Mouse (Mus musculus) heart, embryonic 15.5 days (tissue): ENCODE measurements around the gene Mpi. TPM values are rescaled to one million over a fixed set of nuclear protein-coding genes. Genes with fewer than 3 reads are reported as not detected.

Source experiments
- ATAC-seq: fragments of 200-750 bp; cut with Nextera tagmentation; replicated peaks from 2 replicates; pipeline ENCODE4 v1.8.0; 2017; ENCODE audit warnings: low read depth, moderate TSS enrichment; ENCODE audit not compliant: insufficient number of reproducible peaks, insufficient read depth, low FRiP score
- H3K27ac ChIP-seq: fragments of 300-500 bp; sonication (generic); 2 replicates; pipeline ENCODE4 v1.5.1; 2015; ENCODE audit warnings: mild to moderate bottlenecking, inconsistent platforms
- H3K27me3 ChIP-seq: fragments of 300-500 bp; sonication (generic); 2 replicates; pipeline ENCODE4 v1.6.1; 2015; ENCODE audit warnings: inconsistent platforms
- H3K36me3 ChIP-seq: fragments of 300-500 bp; sonication (generic); 2 replicates; pipeline ENCODE4 v1.6.1; 2015; ENCODE audit warnings: mild to moderate bottlenecking, inconsistent platforms
- H3K4me1 ChIP-seq: fragments of 300-500 bp; sonication (generic); replicated peaks from 2 replicates; pipeline ENCODE4 v1.6.1; 2015; ENCODE audit warnings: inconsistent platforms
- H3K4me2 ChIP-seq: fragments of 300-500 bp; sonication (generic); 2 replicates; pipeline ENCODE4 v1.6.1; 2015; ENCODE audit warnings: inconsistent platforms, mild to moderate bottlenecking, moderate library complexity
- H3K4me3 ChIP-seq: fragments of 300-500 bp; sonication (generic); 2 replicates; pipeline ENCODE4 v1.5.1; 2015; ENCODE audit warnings: mild to moderate bottlenecking, inconsistent platforms
- H3K9ac ChIP-seq: fragments of 300-500 bp; sonication (generic); 2 replicates; pipeline ENCODE4 v1.6.1; 2015; ENCODE audit warnings: mild to moderate bottlenecking, inconsistent platforms
- H3K9me3 ChIP-seq: fragments of 300-500 bp; sonication (generic); replicated peaks from 2 replicates; pipeline ENCODE4 v1.6.1; 2016; ENCODE audit warnings: inconsistent platforms
- whole genome bisulfite sequencing: fragments of 180-500 bp; shearing (Covaris S2); methylation state at CpG from one replicate; pipeline ENCODE4 v1.1.7; 2015; ENCODE audit warnings: mixed read lengths; 5-methylcytosine and 5-hydroxymethylcytosine counted together
- polyA plus RNA-seq: library from polyadenylated mRNA; unstranded; fragments of >200 nt; fragmentation: Nextera tagmentation; extraction: Ambion mirVana; gene quantifications from 2 replicates; pipeline ENCODE4 v1.2.1, GENCODE M21; 2015

Mpi gene
- polyA plus RNA-seq, 1 experiment from 2014 or later = 75.2 TPM

- H3K27me3 ChIP-seq = no peaks in the 10 kb centered on the region
- peak within 1 kb of the TSS; percentile 81 for H3K9ac ChIP-seq
- H3K27ac ChIP-seq = peak within 1 kb of the TSS; percentile 87
- H3K4me3 ChIP-seq = peak within 1 kb of the TSS; percentile 78
- peaks cover 25% of the 10 kb centered on the region for H3K4me1 ChIP-seq
- ATAC-seq = peak; percentile 83
- H3K4me2 ChIP-seq = peak within 1 kb of the TSS; percentile 85
- no peaks in the 10 kb centered on the region for H3K9me3 ChIP-seq
- WGBS = under 1% methylated on average over 58 of the region's 58 CpGs
- H3K36me3 ChIP-seq = peaks cover 21% of the 10 kb centered on the region; the same call in 1 of the 2 replicates
Observed at GRCm38 (mm10) chr9:57589224-57590126, 36.9 kb upstream of the Mpi start, which contains the start of gene Ulk3. Gene Ulk3, plus strand, starts transcription at chr9:57589452.

GRCm38 (mm10) chr9:57584991-57585390, 32.4 kb upstream of the Mpi start:
- Histone ChIP-seq H3K4me2 (no peak overlapping the region), H3K36me3 (peaks cover 45% of the 10 kb centered on the region), H3K27ac (no peak overlapping the region), H3K9ac (no peak overlapping the region), H3K4me1 (peaks cover 12% of the 10 kb centered on the region), H3K4me3 (no peak overlapping the region), H3K27me3 (no peaks in the 10 kb centered on the region), H3K9me3 (no peaks in the 10 kb centered on the region)
- no peak for ATAC-seq
- WGBS = 88% methylated on average over 3 of the region's 3 CpGs

GRCm38 (mm10) chr9:57577144-57577849, 24.7 kb upstream of the Mpi start:
- Histone ChIP-seq H3K4me3 (no peak overlapping the region), H3K9ac (no peak overlapping the region), H3K4me1 (no peaks in the 10 kb centered on the region), H3K9me3 (no peaks in the 10 kb centered on the region), H3K27me3 (no peaks in the 10 kb centered on the region), H3K36me3 (peaks cover 32% of the 10 kb centered on the region), H3K27ac (no peak overlapping the region), H3K4me2 (no peak overlapping the region)
- no peak for ATAC-seq
- 72% methylated on average over 6 of the region's 6 CpGs for WGBS

GRCm38 (mm10) chr9:57575577-57575976, 23.0 kb upstream of the Mpi start:
- Histone ChIP-seq H3K4me1 (no peaks in the 10 kb centered on the region), H3K36me3 (peaks cover 24% of the 10 kb centered on the region), H3K4me2 (no peak overlapping the region), H3K4me3 (no peak overlapping the region), H3K27me3 (no peaks in the 10 kb centered on the region), H3K9me3 (no peaks in the 10 kb centered on the region), H3K9ac (no peak overlapping the region), H3K27ac (no peak overlapping the region)
- ATAC-seq = no peak
- 61% methylated on average over 3 of the region's 3 CpGs for WGBS

GRCm38 (mm10) chr9:57574397-57574796, 21.8 kb upstream of the Mpi start:
- ATAC-seq = no peak
- Histone ChIP-seq H3K4me1 (no peaks in the 10 kb centered on the region), H3K27me3 (no peaks in the 10 kb centered on the region), H3K4me2 (no peak overlapping the region), H3K4me3 (no peak overlapping the region), H3K9me3 (no peaks in the 10 kb centered on the region), H3K9ac (no peak overlapping the region), H3K27ac (no peak overlapping the region), H3K36me3 (peaks cover 23% of the 10 kb centered on the region; the same call in 1 of the 2 replicates)

GRCm38 (mm10) chr9:57568500-57568899, 15.9 kb upstream of the Mpi start:
- H3K27ac ChIP-seq = no peak overlapping the region
- H3K9ac ChIP-seq = no peak overlapping the region
- H3K27me3 ChIP-seq = no peaks in the 10 kb centered on the region
- peaks cover 21% of the 10 kb centered on the region; the same call in 1 of the 2 replicates for H3K36me3 ChIP-seq
- H3K4me3 ChIP-seq = no peak overlapping the region
- ATAC-seq = no peak
- no peak overlapping the region for H3K4me2 ChIP-seq
- peaks cover 21% of the 10 kb centered on the region for H3K4me1 ChIP-seq
- 78% methylated on average over 6 of the region's 6 CpGs for WGBS
- no peaks in the 10 kb centered on the region for H3K9me3 ChIP-seq

- H3K9me3 ChIP-seq = no peaks in the 10 kb centered on the region
- no peak overlapping the region for H3K9ac ChIP-seq
- peaks cover 35% of the 10 kb centered on the region for H3K4me1 ChIP-seq
- H3K36me3 ChIP-seq = peaks cover 21% of the 10 kb centered on the region; the same call in 1 of the 2 replicates
- no peaks in the 10 kb centered on the region for H3K27me3 ChIP-seq
- no peak overlapping the region for H3K4me2 ChIP-seq
- no peak for ATAC-seq
- no peak overlapping the region for H3K4me3 ChIP-seq
- H3K27ac ChIP-seq = no peak overlapping the region
- WGBS = 49% methylated on average over 8 of the region's 8 CpGs
Observed at GRCm38 (mm10) chr9:57566846-57567245, 14.3 kb upstream of the Mpi start.

- Histone ChIP-seq H3K4me2 (no peak overlapping the region), H3K27me3 (no peaks in the 10 kb centered on the region), H3K4me1 (peaks cover 43% of the 10 kb centered on the region), H3K4me3 (no peak overlapping the region), H3K9ac (no peak overlapping the region), H3K27ac (peak overlapping the region; percentile 21; the same call in 1 of the 2 replicates), H3K9me3 (no peaks in the 10 kb centered on the region), H3K36me3 (peaks cover 12% of the 10 kb centered on the region; the same call in 1 of the 2 replicates)
- WGBS = 28% methylated on average over 10 of the region's 10 CpGs
- no peak for ATAC-seq
Observed at GRCm38 (mm10) chr9:57565741-57566221, 13.2 kb upstream of the Mpi start.

GRCm38 (mm10) chr9:57564609-57565008, 12.0 kb upstream of the Mpi start:
- Histone ChIP-seq H3K4me3 (no peak overlapping the region), H3K4me1 (peaks cover 47% of the 10 kb centered on the region), H3K36me3 (peaks cover 12% of the 10 kb centered on the region; the same call in 1 of the 2 replicates), H3K9me3 (no peaks in the 10 kb centered on the region), H3K4me2 (no peak overlapping the region), H3K27ac (no peak overlapping the region), H3K27me3 (no peaks in the 10 kb centered on the region), H3K9ac (no peak overlapping the region)
- ATAC-seq = no peak
- WGBS = 89% methylated on average over 6 of the region's 6 CpGs

- peaks cover 47% of the 10 kb centered on the region for H3K4me1 ChIP-seq
- H3K27ac ChIP-seq = peak overlapping the region; percentile 61
- no peak overlapping the region; the same call in 1 of the 2 replicates for H3K9ac ChIP-seq
- peak overlapping the region; percentile 82; the same call in 1 of the 2 replicates for H3K4me2 ChIP-seq
- WGBS = 51% methylated on average over 4 of the region's 4 CpGs
- H3K27me3 ChIP-seq = no peaks in the 10 kb centered on the region
- ATAC-seq = no peak
- no peaks in the 10 kb centered on the region for H3K9me3 ChIP-seq
- peaks cover under 1% of the 10 kb centered on the region; the same call in 1 of the 2 replicates for H3K36me3 ChIP-seq
- no peak overlapping the region for H3K4me3 ChIP-seq
Observed at GRCm38 (mm10) chr9:57562896-57563372, 10.4 kb upstream of the Mpi start.

GRCm38 (mm10) chr9:57561711-57562099, 9.1 kb upstream of the Mpi start:
- Histone ChIP-seq H3K36me3 (no peaks in the 10 kb centered on the region), H3K9ac (0 out of 2 replicates have a peak overlapping the region, but pooled peaks have one; percentile 78), H3K9me3 (no peaks in the 10 kb centered on the region), H3K4me2 (peak overlapping the region; percentile 82), H3K27me3 (no peaks in the 10 kb centered on the region), H3K4me1 (peaks cover 42% of the 10 kb centered on the region), H3K4me3 (peak overlapping the region; percentile 71), H3K27ac (0 out of 2 replicates have a peak overlapping the region, but pooled peaks have one; percentile 80)
- ATAC-seq = no peak
- WGBS = 70% methylated on average over 13 of the region's 13 CpGs
